Mouse (Mus musculus): ENCODE data around the gene Crk. TPM values are rescaled to one million over a fixed set of nuclear protein-coding genes. Genes with fewer than 3 reads are reported as not detected.

Gene Crk
- polyA plus RNA-seq, 1 experiment from 2014 or later = 83.8 TPM

- Histone ChIP-seq H3K4me3 (ENCODE audit: low read depth, low read length) (peak overlapping the region; percentile 100), H3K9ac (replicated peaks; ENCODE audit: low read depth) (peak overlapping the region; percentile 96), H3K4me2 (replicated peaks; ENCODE audit: low read depth, low read length) (peak overlapping the region; percentile 68), H3K4me1 (ENCODE audit: insufficient read depth, low read depth, low read length) (peaks cover 8% of the 10 kb centered on the region; the same call in 1 of the 2 replicates), H3K27me3 (replicated peaks; ENCODE audit: insufficient read depth, low read length) (no peaks in the 10 kb centered on the region), H3K9me3 (ENCODE audit: low read length) (no peaks in the 10 kb centered on the region), H3K27ac (ENCODE audit: low read length) (peak overlapping the region; percentile 98), H3K36me3 (ENCODE audit: insufficient read depth, low read length) (no peaks in the 10 kb centered on the region)
- WGBS = under 1% methylated on average over 38 of the region's 43 CpGs
- peak; percentile 70 for ATAC-seq
- TF ChIP-seq EP300 (IDR thresholded peaks at IDR 0.05) (peak; percentile 19; the same call in 1 of the 2 replicates), CTCF (IDR thresholded peaks at IDR 0.05) (peak; percentile 70)
- peak; percentile 91 for DNase-seq (ENCODE audit: low spot score)
Measured at GRCm38 (mm10) chr11:75679439-75680171, 546 bp downstream of the Crk start.

DNA sequence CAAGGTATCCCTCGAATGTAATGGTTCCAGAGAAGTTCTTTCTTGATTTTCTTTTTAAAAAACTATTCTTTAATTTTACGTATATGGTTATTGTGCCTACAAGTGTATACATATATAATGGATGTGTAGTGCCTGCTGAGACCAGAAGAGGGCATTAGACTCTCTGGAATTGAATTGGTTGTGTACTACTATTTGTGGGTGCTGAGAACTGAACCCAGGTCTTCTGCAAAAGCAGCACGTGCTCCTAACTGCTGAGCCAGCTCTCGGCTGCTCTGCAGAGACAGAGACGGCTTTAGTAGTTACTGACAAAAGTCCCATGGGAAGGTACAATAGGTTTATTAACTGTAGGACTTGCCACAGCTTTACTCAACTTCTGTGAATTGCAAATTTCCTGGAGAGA is 5.4 kb downstream of the Crk start:
- Histone ChIP-seq H3K4me3 (ENCODE audit: low read depth, low read length) (no peak overlapping the region), H3K4me1 (ENCODE audit: insufficient read depth, low read depth, low read length) (peaks cover 5% of the 10 kb centered on the region; the same call in 1 of the 2 replicates), H3K4me2 (replicated peaks; ENCODE audit: low read depth, low read length) (no peak overlapping the region), H3K9ac (replicated peaks; ENCODE audit: low read depth) (no peak overlapping the region), H3K9me3 (ENCODE audit: low read length) (no peaks in the 10 kb centered on the region), H3K36me3 (ENCODE audit: insufficient read depth, low read length) (no peaks in the 10 kb centered on the region), H3K27me3 (replicated peaks; ENCODE audit: insufficient read depth, low read length) (no peaks in the 10 kb centered on the region), H3K27ac (ENCODE audit: low read length) (no peak overlapping the region)
- no peak for ATAC-seq
- DNase-seq (ENCODE audit: low spot score) = no peak
- WGBS = 92% methylated on average over 5 of the region's 5 CpGs
- peak; percentile 30; the same call in 1 of the 2 replicates for TF ChIP-seq CTCF (IDR thresholded peaks at IDR 0.05)
- TF ChIP-seq EP300 (IDR thresholded peaks at IDR 0.05) = no peak

- no peak overlapping the region for H3K4me3 ChIP-seq (ENCODE audit: low read depth, low read length)
- DNase-seq (ENCODE audit: low spot score) = no peak
- 62% methylated on average over 2 of the region's 2 CpGs for WGBS
- H3K4me2 ChIP-seq (replicated peaks; ENCODE audit: low read depth, low read length) = no peak overlapping the region
- TF ChIP-seq EP300 (IDR thresholded peaks at IDR 0.05) (no peak), CTCF (IDR thresholded peaks at IDR 0.05) (no peak)
- H3K9ac ChIP-seq (replicated peaks; ENCODE audit: low read depth) = no peak overlapping the region
- no peak for ATAC-seq
- no peaks in the 10 kb centered on the region for H3K9me3 ChIP-seq (ENCODE audit: low read length)
- H3K27ac ChIP-seq (ENCODE audit: low read length) = no peak overlapping the region
- no peaks in the 10 kb centered on the region for H3K27me3 ChIP-seq (replicated peaks; ENCODE audit: insufficient read depth, low read length)
- peaks cover 5% of the 10 kb centered on the region; the same call in 1 of the 2 replicates for H3K4me1 ChIP-seq (ENCODE audit: insufficient read depth, low read depth, low read length)
- H3K36me3 ChIP-seq (ENCODE audit: insufficient read depth, low read length) = no peaks in the 10 kb centered on the region
Measured at GRCm38 (mm10) chr11:75684956-75685355, 5.9 kb downstream of the Crk start.

DNA sequence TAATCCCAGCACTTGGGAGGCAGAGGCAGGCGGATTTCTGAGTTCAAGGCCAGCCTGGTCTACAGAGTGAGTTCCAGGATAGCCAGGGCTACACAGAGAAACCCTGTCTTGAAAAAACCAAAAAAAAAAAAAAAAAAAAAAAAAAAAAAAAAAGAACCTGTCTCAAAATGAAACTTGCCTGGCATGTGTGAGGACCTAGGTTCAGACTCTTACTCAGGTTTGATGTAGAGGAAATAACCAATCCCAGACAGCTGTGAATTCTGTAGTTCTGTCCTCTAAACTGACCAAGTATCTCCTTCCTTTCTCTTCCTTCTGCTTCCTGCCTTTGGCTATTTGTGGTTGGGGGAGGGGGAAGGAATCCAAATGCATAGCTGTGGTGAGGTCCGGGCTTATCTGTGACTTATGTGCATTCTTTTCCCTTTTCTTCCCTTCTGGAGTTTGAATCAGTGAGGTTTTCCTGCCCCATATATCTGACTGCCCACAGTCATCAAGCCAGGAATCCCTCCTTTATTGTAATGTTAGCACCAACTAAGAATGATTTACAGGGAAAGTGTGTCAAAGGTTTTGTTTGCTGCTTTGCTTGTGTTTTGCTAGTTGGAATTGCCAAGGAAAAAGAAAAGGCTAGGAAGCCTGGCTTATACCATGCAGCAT is 8.4 kb downstream of the Crk start:
- Histone ChIP-seq H3K27me3 (replicated peaks; ENCODE audit: insufficient read depth, low read length) (no peaks in the 10 kb centered on the region), H3K4me2 (replicated peaks; ENCODE audit: low read depth, low read length) (no peak overlapping the region), H3K9me3 (ENCODE audit: low read length) (no peaks in the 10 kb centered on the region), H3K4me3 (ENCODE audit: low read depth, low read length) (no peak overlapping the region), H3K4me1 (ENCODE audit: insufficient read depth, low read depth, low read length) (no peaks in the 10 kb centered on the region), H3K27ac (ENCODE audit: low read length) (no peak overlapping the region), H3K36me3 (ENCODE audit: insufficient read depth, low read length) (peaks cover 4% of the 10 kb centered on the region; the same call in 1 of the 2 replicates), H3K9ac (replicated peaks; ENCODE audit: low read depth) (no peak overlapping the region)
- WGBS = 44% methylated on average over 2 of the region's 2 CpGs
- no peak for TF ChIP-seq EP300 (IDR thresholded peaks at IDR 0.05)
- TF ChIP-seq CTCF (IDR thresholded peaks at IDR 0.05) = no peak
- ATAC-seq = no peak
- DNase-seq (ENCODE audit: low spot score) = no peak

- DNase-seq (ENCODE audit: low spot score) (no peak), ATAC-seq (no peak)
- Histone ChIP-seq H3K27me3 (replicated peaks; ENCODE audit: insufficient read depth, low read length) (no peaks in the 10 kb centered on the region), H3K27ac (ENCODE audit: low read length) (no peak overlapping the region), H3K4me2 (replicated peaks; ENCODE audit: low read depth, low read length) (no peak overlapping the region), H3K4me1 (ENCODE audit: insufficient read depth, low read depth, low read length) (no peaks in the 10 kb centered on the region), H3K9me3 (ENCODE audit: low read length) (no peaks in the 10 kb centered on the region), H3K9ac (replicated peaks; ENCODE audit: low read depth) (no peak overlapping the region), H3K4me3 (ENCODE audit: low read depth, low read length) (no peak overlapping the region), H3K36me3 (ENCODE audit: insufficient read depth, low read length) (peaks cover 7% of the 10 kb centered on the region; the same call in 1 of the 2 replicates)
- 62% methylated on average over 2 of the region's 2 CpGs for WGBS
- TF ChIP-seq CTCF (IDR thresholded peaks at IDR 0.05) = no peak
- no peak for TF ChIP-seq EP300 (IDR thresholded peaks at IDR 0.05)
Measured at GRCm38 (mm10) chr11:75688132-75688531, 9.1 kb downstream of the Crk start.

DNA sequence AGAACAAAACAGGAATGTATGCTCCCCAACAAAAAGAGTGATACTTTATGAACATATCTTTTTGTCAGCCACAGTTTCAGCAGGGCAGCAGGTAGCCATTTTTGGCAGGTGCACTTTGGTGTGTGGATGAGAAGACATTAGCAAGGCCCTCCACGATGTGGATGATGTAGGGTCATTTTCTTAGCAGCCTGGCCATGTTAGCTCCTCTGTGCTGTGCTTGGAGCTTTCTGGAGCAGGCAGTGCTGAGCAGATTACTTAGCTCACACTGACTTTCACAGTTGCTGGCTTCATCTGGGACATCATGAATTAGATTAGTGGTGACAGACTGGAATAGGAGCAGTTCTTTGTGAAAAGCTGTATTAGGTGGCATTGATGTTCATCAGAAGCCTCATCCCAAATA is 10.9 kb downstream of the Crk start:
- H3K36me3 ChIP-seq (ENCODE audit: insufficient read depth, low read length) = peaks cover 16% of the 10 kb centered on the region; the same call in 1 of the 2 replicates

More for the DNA sequence above, 10.9 kb downstream of the Crk start:
- Histone ChIP-seq H3K4me1 (ENCODE audit: insufficient read depth, low read depth, low read length) (no peaks in the 10 kb centered on the region), H3K4me3 (ENCODE audit: low read depth, low read length) (no peak overlapping the region), H3K9me3 (ENCODE audit: low read length) (no peaks in the 10 kb centered on the region), H3K9ac (replicated peaks; ENCODE audit: low read depth) (no peak overlapping the region), H3K4me2 (replicated peaks; ENCODE audit: low read depth, low read length) (no peak overlapping the region), H3K27ac (ENCODE audit: low read length) (no peak overlapping the region), H3K27me3 (replicated peaks; ENCODE audit: insufficient read depth, low read length) (no peaks in the 10 kb centered on the region)
- DNase-seq (ENCODE audit: low spot score) = no peak
- 85% methylated on average over 1 of the region's 1 CpGs for WGBS
- TF ChIP-seq CTCF (IDR thresholded peaks at IDR 0.05) (no peak), EP300 (IDR thresholded peaks at IDR 0.05) (no peak)
- ATAC-seq = no peak
